Mouse (Mus musculus) adrenal gland, adult 8-10 months (tissue): ENCODE data around the gene Gadd45g. TPM values are rescaled to one million over a fixed set of nuclear protein-coding genes. Genes with fewer than 3 reads are reported as not detected.

Source experiments
- DNase-seq: peaks from one replicate; pipeline ENCODE4 v3.0.0; 2022
- total RNA-seq, 4 experiments: library from RNA; stranded (reverse); gene quantifications; 2 replicates each; pipeline ENCODE4 v1.2.4; 2022

Gadd45g gene
- total RNA-seq, 4 experiments from 2014 or later = 13.3 to 61.3 (median 18.6) TPM

GRCm38 (mm10) chr13:51886085-51886484 is 39.6 kb downstream of the Gadd45g start:
- no peak for DNase-seq

- no peak for DNase-seq
Measured at GRCm38 (mm10) chr13:51886723-51887122, 40.2 kb downstream of the Gadd45g start.

DNA sequence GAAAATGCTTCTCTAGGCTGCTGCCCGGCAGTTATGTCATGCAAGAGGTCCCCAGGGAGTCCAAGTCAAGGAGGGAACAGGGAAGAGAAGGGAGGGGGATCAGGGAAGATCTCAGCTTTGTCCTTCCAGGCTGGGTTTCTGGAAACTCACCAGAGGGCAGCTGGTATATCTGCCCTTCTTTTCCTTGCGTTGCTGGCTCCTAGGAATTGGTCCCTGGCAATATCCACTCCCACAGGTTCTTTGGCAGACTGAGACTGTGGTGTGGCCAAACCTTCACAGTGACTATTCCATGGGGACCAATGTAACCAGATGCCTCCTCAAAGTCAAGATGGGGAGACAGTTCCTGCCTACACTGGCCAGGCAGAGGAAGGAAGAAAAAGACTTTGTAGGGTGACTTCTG is 41.9 kb downstream of the Gadd45g start:
- no peak for DNase-seq

- no peak for DNase-seq
Measured at GRCm38 (mm10) chr13:51891825-51892532, 45.5 kb downstream of the Gadd45g start.

DNA sequence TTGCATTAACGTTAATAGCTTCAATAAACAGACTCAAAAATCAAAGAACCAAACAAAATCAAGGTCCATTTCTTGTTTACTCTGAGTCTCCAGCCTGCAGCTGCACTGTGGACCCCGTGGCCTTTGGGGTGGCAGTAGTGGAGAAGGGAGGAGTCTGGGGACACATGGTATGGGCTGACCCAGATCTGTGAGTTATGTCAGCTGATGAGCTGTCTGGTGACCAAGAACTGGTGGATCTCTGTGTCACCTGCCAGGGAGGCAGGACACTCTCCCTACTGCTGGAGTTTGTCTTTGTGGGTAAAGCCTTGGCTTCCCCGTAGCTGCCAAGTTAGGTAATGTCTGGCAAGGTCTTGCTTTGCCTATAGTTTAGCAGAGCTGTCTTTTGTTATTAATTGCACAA is 51.1 kb downstream of the Gadd45g start:
- DNase-seq = no peak

Other genes with a start within 250 kb of the Gadd45g start
- 1 to 10 TPM; 3.4 to 7.4 (median 5.3) TPM for gene Cks2, start 201.4 kb upstream of the Gadd45g start, total RNA-seq
- gene Secisbp2, start 195.0 kb upstream of the Gadd45g start, total RNA-seq = 10 to 100 TPM; 19.6 to 33.9 (median 25.6) TPM
- 10 to 100 TPM in 3 of 4 experiments, 1 to 10 TPM in 1; 8.9 to 23.2 (median 16.2) TPM for gene Sema4d, start 52.9 kb upstream of the Gadd45g start, total RNA-seq